Mouse (Mus musculus) lung, postnatal 0 days (tissue): ENCODE data around the gene Map4k1.

Experiments used
- CTCF ChIP-seq: IDR thresholded peaks from 2 replicates; pipeline ENCODE4 v1.5.1; 2016; ENCODE audit warnings: antibody characterized with exemption, mild to moderate bottlenecking
- EP300 ChIP-seq: IDR thresholded peaks from 2 replicates; pipeline ENCODE4 v1.6.1; 2016; ENCODE audit warnings: antibody characterized with exemption, mild to moderate bottlenecking, control low read depth

DNA sequence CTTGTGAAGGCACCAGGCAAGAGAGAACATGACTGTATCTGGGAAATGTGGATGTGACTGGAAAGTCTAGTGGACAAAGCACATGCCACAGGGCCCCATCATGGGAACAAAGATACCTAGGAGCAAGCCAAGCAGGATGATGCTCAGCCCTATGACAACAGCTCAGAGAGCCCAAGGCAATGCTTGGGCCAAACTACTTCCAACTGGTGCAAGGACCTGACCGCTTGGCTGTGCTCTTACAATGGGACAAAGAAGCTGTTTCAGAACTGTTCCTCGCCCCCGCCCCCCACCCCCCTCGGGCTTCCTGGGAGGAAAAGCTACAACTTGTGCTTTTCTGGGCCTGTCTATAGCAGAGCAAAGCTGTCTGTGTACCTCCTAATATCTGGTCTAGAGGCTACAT lies 43.2 kb upstream of the Map4k1 start:
- peak; percentile 48 for TF ChIP-seq CTCF
- TF ChIP-seq EP300, result no peak
